Mouse (Mus musculus) CD8-positive naive resting alpha-beta T cell, adult 2 months (primary cell): ENCODE measurements around the gene Serpina1d.
"Not testable (repeated sequence)": the region's sequence is repeated elsewhere in the genome, so short reads cannot be mapped to it uniquely, and the experiment has no call there.

Experiments used
- DNase-seq, 2 experiments: peaks; one replicate each; pipeline ENCODE4 v3.0.0; 2022; ENCODE audit warnings: low read depth in 2 of 2, low spot score in 2 of 2

The Serpina1d gene

GRCm38 (mm10) chr12:103773246-103773851 is at the start of gene Serpina1d:
Gene Serpina1d, minus strand, starts transcription at chr12:103773592.
- DNase-seq = not testable (repeated sequence)

- not testable (repeated sequence) for DNase-seq
Observed at GRCm38 (mm10) chr12:103770597-103770996, 2.8 kb downstream of the Serpina1d start.

- not testable (repeated sequence) for DNase-seq
Observed at GRCm38 (mm10) chr12:103763083-103763482, 10.3 kb downstream of the Serpina1d start.

GRCm38 (mm10) chr12:103760316-103760715 is 13.1 kb downstream of the Serpina1d start:
- DNase-seq = not testable (repeated sequence)

- not testable (repeated sequence) for DNase-seq
Observed at GRCm38 (mm10) chr12:103745957-103746356, 27.4 kb downstream of the Serpina1d start.

GRCm38 (mm10) chr12:103737791-103738580 is 35.4 kb downstream of the Serpina1d start:
- DNase-seq = not testable (repeated sequence)

GRCm38 (mm10) chr12:103735566-103735965 is 37.8 kb downstream of the Serpina1d start:
- not testable (repeated sequence) for DNase-seq

- not testable (repeated sequence) for DNase-seq
Observed at GRCm38 (mm10) chr12:103735101-103735500, 38.3 kb downstream of the Serpina1d start.
